Comparison of ENCODE assay signal across 21 mouse cellular contexts in genomic region chr11:55413416-55413796, GRCm38 (mm10). TPM values are rescaled to one million over a fixed set of nuclear protein-coding genes. Genes with fewer than 3 reads are reported as not detected.
DNase-seq lines count a peak whose midpoint lies in the region; ATAC-seq and TF ChIP-seq lines count a peak whose summit lies in the region.
"Had no signal": no experiment of that assay in that cellular context is flagged by ENCODE, and none has a peak within 500 bp of the region (broad histone marks: within the 10 kb centered on the region; RNA-seq: fewer than 3 reads in every experiment).

No protein-coding gene starts in this region.

- 0 out of 2 replicates have a peak, but pooled peaks cover 1% of the 10 kb centered on the region for H3K9me3 ChIP-seq in heart, embryonic 12.5 days (replicated peaks)
- H3K9me3 ChIP-seq in kidney, postnatal 0 days (replicated peaks; ENCODE audit: low read length): no peaks in the 10 kb centered on the region
- H3K9me3 ChIP-seq: embryonic facial prominence, embryonic 12.5 days had no signal

- TF ChIP-seq POLR2A in embryonic fibroblast, embryonic 13.5 days (IDR thresholded peaks at IDR 0.05; ENCODE audit: low read depth, low read length): 0 out of 2 replicates have a peak, but pooled peaks have one; percentile 15

- TF ChIP-seq CTCF in kidney, postnatal 0 days (IDR thresholded peaks at IDR 0.05; ENCODE audit: low read depth): no peak
- TF ChIP-seq CTCF in embryonic fibroblast, embryonic 13.5 days (IDR thresholded peaks at IDR 0.05; ENCODE audit: borderline replicate concordance, insufficient read depth, low read length): no peak

- H3K9ac ChIP-seq in heart, embryonic 12.5 days: no peak overlapping the region
- no peak overlapping the region for H3K9ac ChIP-seq in kidney, postnatal 0 days (ENCODE audit: low read depth, low read length)
- H3K9ac ChIP-seq: embryonic facial prominence, embryonic 12.5 days; forebrain, postnatal 0 days had no signal

- peak; percentile 54 to 83 for DNase-seq in adrenal gland, adult (ENCODE audit: inconsistent age in 2 of 2, low spot score in 1 of 2)
- DNase-seq in adrenal gland, postnatal 14 days: no peak
- DNase-seq in heart, adult 11 months: no peak
- no peak for DNase-seq in kidney, postnatal 0 days (ENCODE audit: low spot score)
- DNase-seq in kidney, postnatal 25 days: no peak
- no peak for DNase-seq in urinary bladder, adult 18-20 months (ENCODE audit: low spot score in 2 of 2)
- DNase-seq: cerebellum, adult 9-11 months; forebrain, postnatal 0 days; kidney, adult 11 months; kidney, postnatal 14 days; left cerebral cortex, postnatal 4 days; lung, adult 18-20 months; right cerebral cortex, postnatal 4 days; thymus, postnatal 4 days had no signal

- H3K27ac ChIP-seq in heart, embryonic 12.5 days (ENCODE audit: poor library complexity, severe bottlenecking): 0 out of 2 replicates have a peak overlapping the region, but pooled peaks have one; percentile 42
- H3K27ac ChIP-seq in kidney, postnatal 0 days: peak overlapping the region; percentile 67; the same call in 1 of the 2 replicates
- H3K27ac ChIP-seq in embryonic fibroblast, embryonic 13.5 days (ENCODE audit: insufficient read depth, low read length): peak overlapping the region; percentile 95
- H3K27ac ChIP-seq: embryonic facial prominence, embryonic 12.5 days; left cerebral cortex, adult 2 months had no signal

- ATAC-seq in heart, embryonic 12.5 days (ENCODE audit: insufficient number of reproducible peaks, low FRiP score): no peak
- ATAC-seq in kidney, postnatal 0 days (replicated peaks; ENCODE audit: low FRiP score, low read depth): no peak
- ATAC-seq: forebrain, postnatal 0 days; hindbrain, embryonic 16.5 days had no signal

- no peaks in the 10 kb centered on the region for H3K27me3 ChIP-seq in heart, embryonic 12.5 days (replicated peaks)
- no peaks in the 10 kb centered on the region for H3K27me3 ChIP-seq in kidney, postnatal 0 days (ENCODE audit: insufficient read depth, low read length)
- H3K27me3 ChIP-seq: embryonic facial prominence, embryonic 12.5 days had no signal

- peaks cover 57% of the 10 kb centered on the region for H3K36me3 ChIP-seq in heart, embryonic 12.5 days
- H3K36me3 ChIP-seq in kidney, postnatal 0 days (ENCODE audit: insufficient read depth, low read length): peaks cover 15% of the 10 kb centered on the region

- 90% methylated on average over 2 of the region's 2 CpGs for WGBS in heart, embryonic 12.5 days
- 97% methylated on average over 2 of the region's 2 CpGs for WGBS in kidney, postnatal 0 days

- peaks cover 68% of the 10 kb centered on the region for H3K4me1 ChIP-seq in heart, embryonic 12.5 days (replicated peaks)
- peaks cover 18% of the 10 kb centered on the region; the same call in 1 of the 2 replicates for H3K4me1 ChIP-seq in kidney, postnatal 0 days (replicated peaks; ENCODE audit: insufficient read depth, low read length)
- peaks cover 17% of the 10 kb centered on the region for H3K4me1 ChIP-seq in embryonic fibroblast, embryonic 13.5 days (ENCODE audit: control insufficient read depth, insufficient read depth, low read length)

- H3K4me3 ChIP-seq in heart, embryonic 12.5 days: no peak overlapping the region
- H3K4me3 ChIP-seq in kidney, postnatal 0 days (replicated peaks; ENCODE audit: low read depth, low read length): no peak overlapping the region
- no peak overlapping the region for H3K4me3 ChIP-seq in embryonic fibroblast, embryonic 13.5 days (ENCODE audit: insufficient read depth, low read length)
- H3K4me3 ChIP-seq: embryonic facial prominence, embryonic 12.5 days; left cerebral cortex, adult 2 months had no signal

- 0 out of 2 replicates have a peak overlapping the region, but pooled peaks have one; percentile 26 for H3K4me2 ChIP-seq in heart, embryonic 12.5 days
- no peak overlapping the region for H3K4me2 ChIP-seq in kidney, postnatal 0 days (ENCODE audit: low read length)
- H3K4me2 ChIP-seq: embryonic facial prominence, embryonic 12.5 days; liver, embryonic 11.5 days had no signal

RNA-seq across cellular contexts. Expression of gene Sparc, which starts 9.6 kb away (rescaled TPM):
- 2,357 and 2,456 TPM in 2 replicates for total RNA-seq in adrenal gland, postnatal 14 days (2021)
- polyA plus RNA-seq in heart, embryonic 12.5 days (2016; fragmentation: Nextera tagmentation; extraction: Ambion mirVana): 1,393 and 1,408 TPM in 2 replicates
- polyA plus RNA-seq in kidney, postnatal 0 days (2015; fragmentation: Nextera tagmentation; extraction: Ambion mirVana): 1,281 and 1,429 TPM in 2 replicates
- polyA plus RNA-seq in embryonic fibroblast, embryonic 13.5 days (2011; ENCODE audit: insufficient read length, low read depth, missing spikeins): 3,951 and 4,760 TPM in 2 replicates
- total RNA-seq: megakaryocyte-erythroid progenitor cell, adult 5-6 weeks had no signal

RNA-seq across cellular contexts. Expression of gene Atox1, which starts 47.6 kb away (rescaled TPM):
- total RNA-seq in adrenal gland, postnatal 14 days (2021): 255 and 290 TPM in 2 replicates
- 253 and 258 TPM in 2 replicates for polyA plus RNA-seq in heart, embryonic 12.5 days (2016; fragmentation: Nextera tagmentation; extraction: Ambion mirVana)
- 495 and 517 TPM in 2 replicates for polyA plus RNA-seq in kidney, postnatal 0 days (2015; fragmentation: Nextera tagmentation; extraction: Ambion mirVana)
- 114 and 118 TPM in 2 replicates for polyA plus RNA-seq in embryonic fibroblast, embryonic 13.5 days (2011; ENCODE audit: insufficient read length, low read depth, missing spikeins)

RNA-seq across cellular contexts. Expression of gene G3bp1, which starts 56.1 kb away (rescaled TPM):
- 61.8 and 61.9 TPM in 2 replicates for total RNA-seq in adrenal gland, postnatal 14 days (2021)
- polyA plus RNA-seq in heart, embryonic 12.5 days (2016; fragmentation: Nextera tagmentation; extraction: Ambion mirVana): 139 and 140 TPM in 2 replicates
- 109 and 119 TPM in 2 replicates for polyA plus RNA-seq in kidney, postnatal 0 days (2015; fragmentation: Nextera tagmentation; extraction: Ambion mirVana)
- 77.7 and 79.1 TPM in 2 replicates for polyA plus RNA-seq in embryonic fibroblast, embryonic 13.5 days (2011; ENCODE audit: insufficient read length, low read depth, missing spikeins)

Comparison
In these comparisons a context has a peak if more than half of its experiments do, and no peak if none do; other contexts are left out.
1. DNase-seq: peak in adrenal gland, adult (2 of 2); none in adrenal gland, postnatal 14 days (single experiment), heart, adult 11 months (single experiment), kidney, postnatal 0 days (single experiment), kidney, postnatal 25 days (0 of 2) and urinary bladder, adult 18-20 months (0 of 2).
2. H3K27ac ChIP-seq: peak in every context shown above with its lines; median percentile 95 in embryonic fibroblast, embryonic 13.5 days; 67 in kidney, postnatal 0 days; 42 in heart, embryonic 12.5 days.